Mouse (Mus musculus) heart, postnatal 25 days (tissue): ENCODE results near the gene Rab3il1. TPM values are rescaled to one million over a fixed set of nuclear protein-coding genes. Genes with fewer than 3 reads are reported as not detected.
"Not testable (repeated sequence)": the region's sequence is repeated elsewhere in the genome, so short reads cannot be mapped to it uniquely, and the experiment has no call there.

Source experiments
- DNase-seq: peaks from one replicate; pipeline ENCODE4 v3.0.0; 2022; ENCODE audit warnings: low spot score
- intact Hi-C: fragments of 180-260 bp; cut with DNase I; formaldehyde crosslinking; loops from one replicate; pipeline ENCODE4 v1.15.1; 2025
- total RNA-seq, 2 experiments: library from RNA; stranded (reverse); gene quantifications; 2 replicates each; pipeline ENCODE4 v1.2.3; 2021

Rab3il1 gene
- total RNA-seq, result 1 to 10 TPM; 8.9 to 9.3 TPM

- DNase-seq, result no peak
- intact Hi-C loops, result loop anchor here (2.0 to 5.0 kb wide), 3 partner anchors 21 to 197 kb away; partner anchors contain the start of gene Fads2
Measured at GRCm38 (mm10) chr19:10001206-10001969, at the start of gene Rab3il1, which contains the start of gene Best1. Gene Rab3il1 (plus strand): TSS chr19:10001669. Gene Best1 (minus strand): TSS chr19:10001633.

GRCm38 (mm10) chr19:9952390-9952789 is 49.1 kb upstream of the Rab3il1 start:
- intact Hi-C loops, result loop anchor here (5.0 kb wide), 1 partner anchor 35 kb away; no protein-coding TSS in a partner anchor
- no peak for DNase-seq

- no peak for DNase-seq
- intact Hi-C loops, result loop anchor here (5.0 kb wide), 1 partner anchor 34 kb away; no protein-coding TSS in a partner anchor
Measured at GRCm38 (mm10) chr19:9952912-9953311, 48.6 kb upstream of the Rab3il1 start.

GRCm38 (mm10) chr19:9954055-9954810 is 47.2 kb upstream of the Rab3il1 start:
- peak; percentile 85 for DNase-seq
- intact Hi-C loops, result loop anchor here (5.0 kb wide), 1 partner anchor 33 kb away; no protein-coding TSS in a partner anchor

GRCm38 (mm10) chr19:9954811-9955202 is 46.7 kb upstream of the Rab3il1 start:
- no peak for DNase-seq
- intact Hi-C loops, result loop anchor here (5.0 kb wide), 1 partner anchor 32 kb away; no protein-coding TSS in a partner anchor

- DNase-seq, result no peak
- intact Hi-C loops, result no loop called here
Measured at GRCm38 (mm10) chr19:9955438-9955837, 46.0 kb upstream of the Rab3il1 start.

- DNase-seq, result no peak
- intact Hi-C loops, result no loop called here
Measured at GRCm38 (mm10) chr19:9956624-9957388, 44.7 kb upstream of the Rab3il1 start.

GRCm38 (mm10) chr19:9957965-9958364 is 43.5 kb upstream of the Rab3il1 start:
- intact Hi-C loops, result no loop called here
- DNase-seq, result no peak

- intact Hi-C loops, result no loop called here
- no peak for DNase-seq
Measured at GRCm38 (mm10) chr19:9960769-9961168, 40.7 kb upstream of the Rab3il1 start.

GRCm38 (mm10) chr19:9964205-9964916 is 37.1 kb upstream of the Rab3il1 start:
- DNase-seq, result no peak
- intact Hi-C loops, result no loop called here

GRCm38 (mm10) chr19:9966096-9966867 is 35.2 kb upstream of the Rab3il1 start:
- no peak for DNase-seq

GRCm38 (mm10) chr19:9968081-9968787 is 33.2 kb upstream of the Rab3il1 start:
- intact Hi-C loops, result no loop called here

More at GRCm38 (mm10) chr19:9966096-9966867, 35.2 kb upstream of the Rab3il1 start:
- intact Hi-C loops, result no loop called here

GRCm38 (mm10) chr19:9974853-9975252 is 26.6 kb upstream of the Rab3il1 start:
- intact Hi-C loops, DNase-seq: not testable (repeated sequence)

More at GRCm38 (mm10) chr19:9968081-9968787, 33.2 kb upstream of the Rab3il1 start:
- no peak for DNase-seq

- no peak for DNase-seq
- intact Hi-C loops, result no loop called here
Measured at GRCm38 (mm10) chr19:9977085-9977484, 24.4 kb upstream of the Rab3il1 start.

GRCm38 (mm10) chr19:9978431-9978951 is 23.0 kb upstream of the Rab3il1 start:
- intact Hi-C loops, result no loop called here
- DNase-seq, result peak; percentile 75

GRCm38 (mm10) chr19:9979156-9979555 is 22.3 kb upstream of the Rab3il1 start:
- no peak for DNase-seq
- intact Hi-C loops, result no loop called here

- intact Hi-C loops, result no loop called here
- no peak for DNase-seq
Measured at GRCm38 (mm10) chr19:9980258-9980657, 21.2 kb upstream of the Rab3il1 start, which contains the start of gene Fth1. Gene Fth1 (plus strand): TSS chr19:9980598.

- intact Hi-C loops, result no loop called here
- no peak for DNase-seq
Measured at GRCm38 (mm10) chr19:9981621-9982020, 19.8 kb upstream of the Rab3il1 start.
